Mouse (Mus musculus) liver, adult 2 months (tissue): Measurements from ENCODE around the gene Zbtb9.

Experiments
- CTCF ChIP-seq: fragments of 200-500 bp; IDR thresholded peaks from 2 replicates; pipeline ENCODE4 v1.5.1; 2011; ENCODE audit warnings: low read depth, low read length, control low read depth
- POLR2A ChIP-seq: fragments of 200-500 bp; IDR thresholded peaks from 2 replicates; pipeline ENCODE4 v1.6.1; 2011; ENCODE audit warnings: low read length, control low read depth; ENCODE audit not compliant: insufficient read depth; ENCODE audit errors: extremely low read depth

- TF ChIP-seq POLR2A (no peak), CTCF (no peak)
These were observed 23.1 kb upstream of the Zbtb9 start for GRCm38 (mm10) chr17:26949866-26950265.
